Mouse (Mus musculus) lung, adult 18-20 months (tissue): ENCODE measurements around the gene Hoxb5.

Source experiments
- DNase-seq, 2 experiments: peaks; one replicate each; pipeline ENCODE4 v3.0.0; 2022; ENCODE audit warnings: mixed read lengths in 2 of 2

The Hoxb5 gene

GRCm38 (mm10) chr11:96342576-96342930, 39.4 kb downstream of the Hoxb5 start:
- no peak for DNase-seq

GRCm38 (mm10) chr11:96343206-96343745, 40.1 kb downstream of the Hoxb5 start:
- no peak for DNase-seq

- DNase-seq: no peak
These were observed 41.1 kb downstream of the Hoxb5 start for GRCm38 (mm10) chr11:96344061-96344877.

- no peak for DNase-seq
These were observed 41.7 kb downstream of the Hoxb5 start for GRCm38 (mm10) chr11:96344878-96345159.

GRCm38 (mm10) chr11:96345220-96345892, 42.2 kb downstream of the Hoxb5 start:
- DNase-seq: no peak

- DNase-seq: no peak
These were observed 43.0 kb downstream of the Hoxb5 start for GRCm38 (mm10) chr11:96345893-96346806.

GRCm38 (mm10) chr11:96346916-96347520, 43.9 kb downstream of the Hoxb5 start:
- DNase-seq: no peak

- DNase-seq: no peak
These were observed 44.6 kb downstream of the Hoxb5 start for GRCm38 (mm10) chr11:96347717-96348116.

- DNase-seq: no peak
These were observed 45.2 kb downstream of the Hoxb5 start for GRCm38 (mm10) chr11:96348141-96348928.

- no peak for DNase-seq
These were observed 45.9 kb downstream of the Hoxb5 start for GRCm38 (mm10) chr11:96348988-96349387.

GRCm38 (mm10) chr11:96349491-96350340, 46.6 kb downstream of the Hoxb5 start:
- no peak for DNase-seq

GRCm38 (mm10) chr11:96350341-96350624, 47.1 kb downstream of the Hoxb5 start, which contains the start of gene Hoxb2:
Gene Hoxb2, plus strand, starts transcription at chr11:96350525.
- no peak for DNase-seq

GRCm38 (mm10) chr11:96350791-96351190, 47.7 kb downstream of the Hoxb5 start:
- no peak for DNase-seq

- no peak for DNase-seq
These were observed 48.2 kb downstream of the Hoxb5 start for GRCm38 (mm10) chr11:96351312-96351711.

GRCm38 (mm10) chr11:96351831-96352230, 48.7 kb downstream of the Hoxb5 start:
- peak in 1 of 2 experiments; percentile 65 for DNase-seq

- no peak for DNase-seq
These were observed 49.8 kb downstream of the Hoxb5 start for GRCm38 (mm10) chr11:96352691-96353521.

- no peak for DNase-seq
These were observed 50.3 kb downstream of the Hoxb5 start for GRCm38 (mm10) chr11:96353522-96353841.

- DNase-seq: no peak
These were observed 50.8 kb downstream of the Hoxb5 start for GRCm38 (mm10) chr11:96353939-96354338.

- DNase-seq: no peak
These were observed 51.2 kb downstream of the Hoxb5 start for GRCm38 (mm10) chr11:96354376-96354775.

GRCm38 (mm10) chr11:96354801-96355311, 51.7 kb downstream of the Hoxb5 start:
- DNase-seq: no peak
